Mouse (Mus musculus): ENCODE data around the gene Clec3b. TPM values are rescaled to one million over a fixed set of nuclear protein-coding genes. Genes with fewer than 3 reads are reported as not detected.
A peak's percentile ranks its signal among the peaks of the same experiment; 100 is the strongest.

Clec3b gene
- polyA plus RNA-seq, 1 experiment, result 19.2 TPM

DNA sequence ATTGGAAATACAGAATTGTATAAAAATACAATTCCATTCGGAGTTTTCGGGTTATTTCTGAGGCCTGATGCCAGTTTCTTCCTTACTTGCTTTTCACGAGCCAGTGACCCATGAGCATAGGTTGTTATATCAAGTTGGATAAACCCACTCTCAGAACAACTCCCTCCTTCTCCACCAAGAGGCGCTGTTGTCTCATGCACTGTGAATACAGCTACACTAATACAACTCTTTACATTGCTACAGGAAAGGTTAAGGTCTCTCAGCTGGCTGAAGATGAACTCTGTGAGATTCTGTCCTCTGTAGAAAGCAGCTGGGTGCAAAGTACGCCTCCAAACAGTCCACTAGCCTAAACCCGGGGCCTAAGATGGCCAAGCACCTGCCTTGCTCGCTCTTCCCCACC is 8.6 kb downstream of the Clec3b start:
- DNase-seq, result peak; percentile 44
- Histone ChIP-seq H3K36me3 (ENCODE audit: control insufficient read depth, insufficient read depth, low read length) (no peaks in the 10 kb centered on the region), H3K4me1 (replicated peaks; ENCODE audit: control insufficient read depth, insufficient read depth, low read length) (peaks cover 3% of the 10 kb centered on the region; the same call in 1 of the 2 replicates), H3K27ac (ENCODE audit: control insufficient read depth, insufficient read depth, low read length) (no peak overlapping the region), H3K27me3 (ENCODE audit: control insufficient read depth, insufficient read depth, low read length) (no peaks in the 10 kb centered on the region), H3K4me3 (ENCODE audit: control insufficient read depth, insufficient read depth, low read length) (no peak overlapping the region)
- WGBS, result 64% methylated on average over 7 of the region's 7 CpGs
- TF ChIP-seq POLR2A (IDR thresholded peaks at IDR 0.05; ENCODE audit: control insufficient read depth, extremely low read depth, insufficient read depth, low read length, poor library complexity) (no peak), CTCF (IDR thresholded peaks at IDR 0.05; ENCODE audit: borderline replicate concordance, control insufficient read depth, extremely low read depth, insufficient read depth, low read length, poor library complexity) (no peak)

GRCm38 (mm10) chr9:123161792-123162191 is 11.0 kb downstream of the Clec3b start:
- no peak for TF ChIP-seq CTCF (IDR thresholded peaks at IDR 0.05; ENCODE audit: borderline replicate concordance, control insufficient read depth, extremely low read depth, insufficient read depth, low read length, poor library complexity)
- TF ChIP-seq POLR2A (IDR thresholded peaks at IDR 0.05; ENCODE audit: control insufficient read depth, extremely low read depth, insufficient read depth, low read length, poor library complexity), result no peak
- 81% methylated on average over 2 of the region's 2 CpGs for WGBS
- DNase-seq, result no peak
- H3K36me3 ChIP-seq (ENCODE audit: control insufficient read depth, insufficient read depth, low read length), result no peaks in the 10 kb centered on the region
- peaks cover 3% of the 10 kb centered on the region; the same call in 1 of the 2 replicates for H3K4me1 ChIP-seq (replicated peaks; ENCODE audit: control insufficient read depth, insufficient read depth, low read length)
- H3K4me3 ChIP-seq (ENCODE audit: control insufficient read depth, insufficient read depth, low read length), result no peak overlapping the region
- no peaks in the 10 kb centered on the region for H3K27me3 ChIP-seq (ENCODE audit: control insufficient read depth, insufficient read depth, low read length)
- no peak overlapping the region for H3K27ac ChIP-seq (ENCODE audit: control insufficient read depth, insufficient read depth, low read length)

- Histone ChIP-seq H3K36me3 (ENCODE audit: control insufficient read depth, insufficient read depth, low read length) (no peaks in the 10 kb centered on the region), H3K4me1 (replicated peaks; ENCODE audit: control insufficient read depth, insufficient read depth, low read length) (peaks cover 2% of the 10 kb centered on the region; the same call in 1 of the 2 replicates)
Observed at GRCm38 (mm10) chr9:123162985-123163694, 12.4 kb downstream of the Clec3b start.

DNA sequence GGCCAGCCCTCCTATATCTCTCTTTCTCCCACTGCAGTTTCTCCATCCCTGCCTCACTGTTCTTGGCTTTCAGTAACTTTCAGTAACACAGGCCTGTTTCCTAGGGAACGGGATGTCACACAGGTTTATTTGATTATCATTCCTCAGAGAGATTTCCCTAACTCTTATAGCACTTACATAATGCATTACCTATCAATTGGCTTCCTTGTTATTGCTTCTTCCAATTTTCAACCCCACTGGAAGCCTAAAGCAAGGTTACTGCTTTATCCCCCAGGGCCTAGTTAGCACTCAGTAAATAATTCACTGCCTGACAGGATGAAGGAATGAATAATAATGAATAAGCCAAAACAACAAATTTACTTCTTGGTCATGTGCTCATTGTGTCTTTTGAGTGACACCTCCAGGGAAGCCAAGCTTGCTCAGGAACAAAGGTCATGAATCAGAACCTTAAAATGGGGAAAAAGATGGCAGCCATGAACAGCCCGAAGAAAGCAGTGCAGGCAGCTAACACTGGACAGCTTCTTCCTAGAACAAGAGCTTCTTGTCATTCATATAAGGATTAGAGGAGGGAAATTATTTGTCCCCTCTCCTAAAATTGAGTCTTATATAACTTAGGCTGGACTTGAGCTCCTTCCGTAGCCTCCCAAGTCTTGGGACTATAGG is 15.2 kb downstream of the Clec3b start:
- TF ChIP-seq POLR2A (IDR thresholded peaks at IDR 0.05; ENCODE audit: control insufficient read depth, extremely low read depth, insufficient read depth, low read length, poor library complexity), result no peak
- TF ChIP-seq CTCF (IDR thresholded peaks at IDR 0.05; ENCODE audit: borderline replicate concordance, control insufficient read depth, extremely low read depth, insufficient read depth, low read length, poor library complexity), result no peak
- Histone ChIP-seq H3K4me3 (ENCODE audit: control insufficient read depth, insufficient read depth, low read length) (no peak overlapping the region), H3K27ac (ENCODE audit: control insufficient read depth, insufficient read depth, low read length) (no peak overlapping the region), H3K27me3 (ENCODE audit: control insufficient read depth, insufficient read depth, low read length) (no peaks in the 10 kb centered on the region), H3K4me1 (replicated peaks; ENCODE audit: control insufficient read depth, insufficient read depth, low read length) (no peaks in the 10 kb centered on the region), H3K36me3 (ENCODE audit: control insufficient read depth, insufficient read depth, low read length) (no peaks in the 10 kb centered on the region)
- DNase-seq, result no peak
- WGBS, result 97% methylated on average over 3 of the region's 3 CpGs

More at GRCm38 (mm10) chr9:123162985-123163694, 12.4 kb downstream of the Clec3b start:
- WGBS, result 95% methylated on average over 4 of the region's 4 CpGs
- Histone ChIP-seq H3K27me3 (ENCODE audit: control insufficient read depth, insufficient read depth, low read length) (no peaks in the 10 kb centered on the region), H3K27ac (ENCODE audit: control insufficient read depth, insufficient read depth, low read length) (no peak overlapping the region), H3K4me3 (ENCODE audit: control insufficient read depth, insufficient read depth, low read length) (no peak overlapping the region)
- TF ChIP-seq CTCF (IDR thresholded peaks at IDR 0.05; ENCODE audit: borderline replicate concordance, control insufficient read depth, extremely low read depth, insufficient read depth, low read length, poor library complexity) (no peak), POLR2A (IDR thresholded peaks at IDR 0.05; ENCODE audit: control insufficient read depth, extremely low read depth, insufficient read depth, low read length, poor library complexity) (no peak)
- DNase-seq, result no peak

GRCm38 (mm10) chr9:123173760-123174159 is 23.0 kb downstream of the Clec3b start:
- H3K27ac ChIP-seq (ENCODE audit: control insufficient read depth, insufficient read depth, low read length), result no peak overlapping the region
- no peak for TF ChIP-seq POLR2A (IDR thresholded peaks at IDR 0.05; ENCODE audit: control insufficient read depth, extremely low read depth, insufficient read depth, low read length, poor library complexity)
- no peak for TF ChIP-seq CTCF (IDR thresholded peaks at IDR 0.05; ENCODE audit: borderline replicate concordance, control insufficient read depth, extremely low read depth, insufficient read depth, low read length, poor library complexity)

GRCm38 (mm10) chr9:123174356-123174755 is 23.6 kb downstream of the Clec3b start:
- no peaks in the 10 kb centered on the region for H3K36me3 ChIP-seq (ENCODE audit: control insufficient read depth, insufficient read depth, low read length)
- no peak overlapping the region for H3K4me3 ChIP-seq (ENCODE audit: control insufficient read depth, insufficient read depth, low read length)
- H3K4me1 ChIP-seq (replicated peaks; ENCODE audit: control insufficient read depth, insufficient read depth, low read length), result no peaks in the 10 kb centered on the region
- TF ChIP-seq CTCF (IDR thresholded peaks at IDR 0.05; ENCODE audit: borderline replicate concordance, control insufficient read depth, extremely low read depth, insufficient read depth, low read length, poor library complexity) (no peak), POLR2A (IDR thresholded peaks at IDR 0.05; ENCODE audit: control insufficient read depth, extremely low read depth, insufficient read depth, low read length, poor library complexity) (no peak)
- H3K27me3 ChIP-seq (ENCODE audit: control insufficient read depth, insufficient read depth, low read length), result no peaks in the 10 kb centered on the region
- 98% methylated on average over 4 of the region's 4 CpGs for WGBS
- no peak for DNase-seq
- no peak overlapping the region for H3K27ac ChIP-seq (ENCODE audit: control insufficient read depth, insufficient read depth, low read length)

More at GRCm38 (mm10) chr9:123173760-123174159, 23.0 kb downstream of the Clec3b start:
- DNase-seq, result no peak
- Histone ChIP-seq H3K4me1 (replicated peaks; ENCODE audit: control insufficient read depth, insufficient read depth, low read length) (no peaks in the 10 kb centered on the region), H3K27me3 (ENCODE audit: control insufficient read depth, insufficient read depth, low read length) (no peaks in the 10 kb centered on the region), H3K4me3 (ENCODE audit: control insufficient read depth, insufficient read depth, low read length) (no peak overlapping the region), H3K36me3 (ENCODE audit: control insufficient read depth, insufficient read depth, low read length) (no peaks in the 10 kb centered on the region)
- WGBS, result 79% methylated on average over 6 of the region's 6 CpGs
